Mouse (Mus musculus) testis, adult 2 months (tissue): ENCODE results near the gene Polr2a. TPM values are rescaled to one million over a fixed set of nuclear protein-coding genes. Genes with fewer than 3 reads are reported as not detected.
"Not testable (repeated sequence)": the region's sequence is repeated elsewhere in the genome, so short reads cannot be mapped to it uniquely, and the experiment has no call there.

ENCODE experiments used
- H3K27ac ChIP-seq: fragments of 200-500 bp; 2 replicates; pipeline ENCODE4 v1.5.1; 2012; ENCODE audit warnings: low read depth, low read length; ENCODE audit not compliant: control insufficient read depth, insufficient read depth
- H3K27me3 ChIP-seq: fragments of 200-500 bp; 2 replicates; pipeline ENCODE4 v1.6.1; 2012; ENCODE audit warnings: mild to moderate bottlenecking, low read length, moderate library complexity; ENCODE audit not compliant: control insufficient read depth, insufficient read depth
- H3K36me3 ChIP-seq: fragments of 200-500 bp; 2 replicates; pipeline ENCODE4 v1.6.1; 2012; ENCODE audit warnings: mild to moderate bottlenecking, low read length; ENCODE audit not compliant: control insufficient read depth, insufficient read depth
- H3K4me1 ChIP-seq: fragments of 200-500 bp; 2 replicates; pipeline ENCODE4 v1.6.1; 2012; ENCODE audit warnings: low read length; ENCODE audit not compliant: control insufficient read depth, insufficient read depth
- H3K4me3 ChIP-seq: fragments of 200-500 bp; 2 replicates; pipeline ENCODE4 v1.5.1; 2012; ENCODE audit warnings: low read depth, mild to moderate bottlenecking, low read length, moderate library complexity, mixed read lengths; ENCODE audit not compliant: control insufficient read depth
- CTCF ChIP-seq: fragments of 200-500 bp; IDR thresholded peaks from 2 replicates; pipeline ENCODE4 v1.5.1; 2012; ENCODE audit warnings: low read depth, mild to moderate bottlenecking, inconsistent platforms, low read length, moderate library complexity; ENCODE audit not compliant: control insufficient read depth, insufficient read depth, insufficient replicate concordance
- POLR2A ChIP-seq: fragments of 200-500 bp; IDR thresholded peaks from 2 replicates; pipeline ENCODE4 v1.6.1; 2012; ENCODE audit warnings: low read depth, mild to moderate bottlenecking, inconsistent platforms, low read length, moderate library complexity; ENCODE audit not compliant: control insufficient read depth
- polyA plus RNA-seq: library from polyadenylated mRNA; depleted of rRNA; stranded (reverse); fragments of >200 nt; gene quantifications from 2 replicates; pipeline ENCODE4 v1.2.3, GENCODE M21; 2012

Polr2a gene
- polyA plus RNA-seq, 1 experiment = 75.8 TPM

- Histone ChIP-seq H3K27me3 (no peaks in the 10 kb centered on the region), H3K4me1 (0 out of 2 replicates have a peak, but pooled peaks cover 2% of the 10 kb centered on the region), H3K36me3 (peaks cover 5% of the 10 kb centered on the region), H3K27ac (no peak overlapping the region), H3K4me3 (no peak overlapping the region)
- TF ChIP-seq CTCF (no peak), POLR2A (no peak)
Observed at GRCm38 (mm10) chr11:69752686-69753085, 5.8 kb downstream of the Polr2a start.

- H3K4me3 ChIP-seq = no peak overlapping the region
- H3K4me1 ChIP-seq = 0 out of 2 replicates have a peak, but pooled peaks cover 2% of the 10 kb centered on the region
- TF ChIP-seq POLR2A = no peak
- TF ChIP-seq CTCF = no peak
- peaks cover 9% of the 10 kb centered on the region for H3K36me3 ChIP-seq
- H3K27me3 ChIP-seq = no peaks in the 10 kb centered on the region
- no peak overlapping the region for H3K27ac ChIP-seq
Observed at GRCm38 (mm10) chr11:69751635-69752034, 6.8 kb downstream of the Polr2a start.

GRCm38 (mm10) chr11:69731408-69731807, 27.0 kb downstream of the Polr2a start:
- H3K36me3 ChIP-seq, H3K4me1 ChIP-seq, H3K27me3 ChIP-seq, H3K4me3 ChIP-seq, H3K27ac ChIP-seq: not testable (repeated sequence)

- H3K4me3 ChIP-seq = no peak overlapping the region
- H3K36me3 ChIP-seq = no peaks in the 10 kb centered on the region
- 0 out of 2 replicates have a peak, but pooled peaks cover 2% of the 10 kb centered on the region for H3K4me1 ChIP-seq
- H3K27ac ChIP-seq = no peak overlapping the region
- TF ChIP-seq CTCF (peak; percentile 38; the same call in 1 of the 2 replicates), POLR2A (no peak)
- H3K27me3 ChIP-seq = no peaks in the 10 kb centered on the region
Observed at GRCm38 (mm10) chr11:69729063-69729462, 29.4 kb downstream of the Polr2a start.

GRCm38 (mm10) chr11:69725951-69726350, 32.5 kb downstream of the Polr2a start:
- Histone ChIP-seq H3K36me3 (no peaks in the 10 kb centered on the region), H3K27ac (no peak overlapping the region), H3K4me3 (no peak overlapping the region), H3K27me3 (no peaks in the 10 kb centered on the region), H3K4me1 (0 out of 2 replicates have a peak, but pooled peaks cover 2% of the 10 kb centered on the region)
- TF ChIP-seq CTCF (no peak), POLR2A (no peak)

GRCm38 (mm10) chr11:69723074-69723473, 35.4 kb downstream of the Polr2a start:
- H3K36me3 ChIP-seq = no peaks in the 10 kb centered on the region
- TF ChIP-seq POLR2A = no peak
- TF ChIP-seq CTCF = no peak

GRCm38 (mm10) chr11:69720852-69721251, 37.6 kb downstream of the Polr2a start:
- Histone ChIP-seq H3K36me3 (no peaks in the 10 kb centered on the region), H3K27me3 (no peaks in the 10 kb centered on the region), H3K4me3 (no peak overlapping the region), H3K4me1 (no peaks in the 10 kb centered on the region; the same call in none of the 2 replicates), H3K27ac (no peak overlapping the region)
- no peak for TF ChIP-seq POLR2A
- TF ChIP-seq CTCF = no peak

More at GRCm38 (mm10) chr11:69723074-69723473, 35.4 kb downstream of the Polr2a start:
- peaks cover 2% of the 10 kb centered on the region; the same call in 1 of the 2 replicates for H3K4me1 ChIP-seq
- H3K27ac ChIP-seq = no peak overlapping the region
- no peak overlapping the region for H3K4me3 ChIP-seq
- H3K27me3 ChIP-seq = no peaks in the 10 kb centered on the region

GRCm38 (mm10) chr11:69719423-69719822, 39.0 kb downstream of the Polr2a start:
- H3K4me3 ChIP-seq = no peak overlapping the region
- no peaks in the 10 kb centered on the region for H3K27me3 ChIP-seq
- peaks cover 2% of the 10 kb centered on the region for H3K4me1 ChIP-seq
- TF ChIP-seq CTCF (peak; percentile 11; the same call in 1 of the 2 replicates), POLR2A (no peak)
- H3K36me3 ChIP-seq = no peaks in the 10 kb centered on the region
- no peak overlapping the region for H3K27ac ChIP-seq
